Mouse (Mus musculus): ENCODE results near the gene Sertad1.
"Not testable (repeated sequence)": the region's sequence is repeated elsewhere in the genome, so short reads cannot be mapped to it uniquely, and the experiment has no call there.

Gene Sertad1

GRCm38 (mm10) chr7:27473156-27473834, 13.4 kb upstream of the Sertad1 start, which contains the start of gene Sertad3:
TSS of gene Sertad3 (plus strand) at chr7:27473768.
- DNase-seq (ENCODE audit: low spot score in 2 of 2) = peak; percentile 99

- DNase-seq (ENCODE audit: low spot score in 2 of 2) = no peak
Observed at GRCm38 (mm10) chr7:27473835-27474489, 12.7 kb upstream of the Sertad1 start.

- peak; percentile 99 for DNase-seq (ENCODE audit: low spot score in 2 of 2)
Observed at GRCm38 (mm10) chr7:27474490-27474954, 12.2 kb upstream of the Sertad1 start.

GRCm38 (mm10) chr7:27475596-27475995, 11.1 kb upstream of the Sertad1 start:
- no peak for DNase-seq (ENCODE audit: low spot score in 2 of 2)

- DNase-seq (ENCODE audit: low spot score in 2 of 2) = no peak
Observed at GRCm38 (mm10) chr7:27476098-27476635, 10.5 kb upstream of the Sertad1 start.

GRCm38 (mm10) chr7:27478561-27478960, 8.1 kb upstream of the Sertad1 start:
- no peak for DNase-seq (ENCODE audit: low spot score in 2 of 2)

GRCm38 (mm10) chr7:27479750-27480149, 7.0 kb upstream of the Sertad1 start:
- no peak for DNase-seq (ENCODE audit: low spot score in 2 of 2)

- no peak for DNase-seq (ENCODE audit: low spot score in 2 of 2)
Observed at GRCm38 (mm10) chr7:27480506-27480905, 6.2 kb upstream of the Sertad1 start.

GRCm38 (mm10) chr7:27480927-27481626, 5.6 kb upstream of the Sertad1 start:
- no peak for DNase-seq (ENCODE audit: low spot score in 2 of 2)

GRCm38 (mm10) chr7:27481627-27481969, 5.1 kb upstream of the Sertad1 start:
- DNase-seq (ENCODE audit: low spot score in 2 of 2) = peak; percentile 93 to 94

- DNase-seq (ENCODE audit: low spot score in 2 of 2) = no peak
Observed at GRCm38 (mm10) chr7:27483860-27484259, 2.9 kb upstream of the Sertad1 start.

GRCm38 (mm10) chr7:27486102-27486769, 474 bp upstream of the Sertad1 start:
- DNase-seq (ENCODE audit: low spot score in 2 of 2) = no peak

GRCm38 (mm10) chr7:27487740-27488268, 1.1 kb downstream of the Sertad1 start:
- DNase-seq (ENCODE audit: low spot score in 2 of 2) = peak in 1 of 2 experiments; percentile 58

- DNase-seq (ENCODE audit: low spot score in 2 of 2) = no peak
Observed at GRCm38 (mm10) chr7:27489270-27489869, 2.7 kb downstream of the Sertad1 start.

- DNase-seq (ENCODE audit: low spot score in 2 of 2) = no peak
Observed at GRCm38 (mm10) chr7:27490227-27490542, 3.5 kb downstream of the Sertad1 start.

- DNase-seq (ENCODE audit: low spot score in 2 of 2) = peak; percentile 95 to 97
Observed at GRCm38 (mm10) chr7:27490543-27491329, 4.0 kb downstream of the Sertad1 start.

- no peak for DNase-seq (ENCODE audit: low spot score in 2 of 2)
Observed at GRCm38 (mm10) chr7:27491856-27492255, 5.1 kb downstream of the Sertad1 start.

GRCm38 (mm10) chr7:27493022-27493421, 6.3 kb downstream of the Sertad1 start:
- no peak for DNase-seq (ENCODE audit: low spot score in 2 of 2)

- DNase-seq (ENCODE audit: low spot score in 2 of 2) = no peak
Observed at GRCm38 (mm10) chr7:27493450-27493849, 6.7 kb downstream of the Sertad1 start.

GRCm38 (mm10) chr7:27494659-27495367, 8.1 kb downstream of the Sertad1 start:
- DNase-seq (ENCODE audit: low spot score in 2 of 2) = not testable (repeated sequence)
